Mouse (Mus musculus): ENCODE results near the gene Gm20906. TPM values are rescaled to one million over a fixed set of nuclear protein-coding genes. Genes with fewer than 3 reads are reported as not detected.
"Not testable (repeated sequence)": the region's sequence is repeated elsewhere in the genome, so short reads cannot be mapped to it uniquely, and the experiment has no call there.

The Gm20906 gene
- not detected in 2 replicates for polyA plus RNA-seq (2015; fragmentation: Nextera tagmentation; extraction: Ambion mirVana)

DNA sequence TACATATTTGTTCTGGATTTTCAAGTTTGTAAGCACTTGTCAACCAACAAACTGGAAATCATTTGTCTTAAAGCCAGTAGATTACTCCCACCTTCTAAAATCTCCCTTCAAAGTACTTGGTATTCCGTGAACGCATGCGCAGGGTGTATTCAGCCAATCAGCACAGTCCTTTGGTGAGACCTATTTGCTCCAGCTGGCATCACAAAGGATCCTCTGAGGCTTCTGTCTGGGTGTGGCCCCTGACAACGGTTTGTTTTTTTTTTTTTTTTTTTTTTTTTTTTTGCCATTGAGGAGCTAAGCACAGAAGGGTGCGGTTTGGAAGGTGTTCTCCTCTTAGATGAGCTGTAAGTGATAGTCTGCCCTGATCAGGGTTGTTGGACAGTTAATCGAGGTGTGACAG lies at the start of gene Gm20906:
Gene Gm20906, plus strand, starts transcription at position 301 of the 400 bp plus-strand sequence.
- H3K9ac ChIP-seq; ATAC-seq (ENCODE audit: borderline replicate concordance, extremely low read depth, low FRiP score, low TSS enrichment); H3K4me3 ChIP-seq; H3K4me2 ChIP-seq; H3K4me1 ChIP-seq; H3K9me3 ChIP-seq; H3K36me3 ChIP-seq; H3K27me3 ChIP-seq; H3K27ac ChIP-seq: not testable (repeated sequence)
- no CpG with 5 or more reads among the region's 6 CpGs for WGBS

Measured in lung, embryonic 15.5 days (tissue).